15 mouse cellular contexts compared by ENCODE assay signal in genomic region chr2:105206563-105207174, GRCm38 (mm10). TPM values are rescaled to one million over a fixed set of nuclear protein-coding genes. Genes with fewer than 3 reads are reported as not detected.
DNase-seq lines count a peak whose midpoint lies in the region; ATAC-seq lines count a peak whose summit lies in the region.
"Had no signal": no experiment of that assay in that cellular context is flagged by ENCODE, and none has a peak within 500 bp of the region (broad histone marks: within the 10 kb centered on the region; RNA-seq: fewer than 3 reads in every experiment).

No protein-coding gene starts in this region.

- H3K4me3 ChIP-seq in intestine, embryonic 16.5 days (ENCODE audit: low read length): no peak overlapping the region
- H3K4me3 ChIP-seq: hindbrain, embryonic 13.5 days; limb, embryonic 12.5 days had no signal

- H3K4me1 ChIP-seq in intestine, embryonic 16.5 days (ENCODE audit: control insufficient read depth, insufficient read depth, low read length): peaks cover 7% of the 10 kb centered on the region; the same call in 1 of the 2 replicates
- H3K4me1 ChIP-seq: hindbrain, embryonic 13.5 days had no signal

- H3K9ac ChIP-seq in intestine, embryonic 16.5 days (ENCODE audit: low read depth, low read length): no peak overlapping the region
- H3K9ac ChIP-seq: hindbrain, embryonic 13.5 days; limb, embryonic 12.5 days had no signal

- H3K27ac ChIP-seq in intestine, embryonic 16.5 days (ENCODE audit: low read length): no peak overlapping the region
- H3K27ac ChIP-seq: hindbrain, embryonic 13.5 days; limb, embryonic 12.5 days had no signal

- H3K27me3 ChIP-seq in intestine, embryonic 16.5 days (replicated peaks; ENCODE audit: control insufficient read depth, insufficient read depth, low read length): no peaks in the 10 kb centered on the region
- H3K27me3 ChIP-seq: hindbrain, embryonic 13.5 days had no signal

- no peaks in the 10 kb centered on the region for H3K9me3 ChIP-seq in intestine, embryonic 16.5 days (ENCODE audit: control insufficient read depth, low read length)
- H3K9me3 ChIP-seq: hindbrain, embryonic 13.5 days; limb, embryonic 12.5 days had no signal

- peak; percentile 55; the same call in 1 of the 2 replicates for ATAC-seq in intestine, embryonic 16.5 days

- H3K36me3 ChIP-seq in intestine, embryonic 16.5 days (ENCODE audit: control insufficient read depth, insufficient read depth, low read length): no peaks in the 10 kb centered on the region
- H3K36me3 ChIP-seq: hindbrain, embryonic 13.5 days; limb, embryonic 12.5 days had no signal

- peak; percentile 30 to 47 for DNase-seq in adrenal gland, adult (ENCODE audit: inconsistent age in 2 of 2, low spot score in 1 of 2)
- no peak for DNase-seq in adrenal gland, postnatal 4 days (ENCODE audit: low spot score in 2 of 2)
- peak; percentile 22 for DNase-seq in kidney, adult 9 months
- no peak for DNase-seq in kidney, adult 11 months
- peak; percentile 50 for DNase-seq in mesoderm, embryonic 11.5 days (ENCODE audit: low read depth, low spot score)
- no peak for DNase-seq in left cerebral cortex, adult 9 months (ENCODE audit: low spot score in 2 of 2)
- DNase-seq in thymus, postnatal 36 days: no peak
- DNase-seq: cerebellum, postnatal 25 days; gastrocnemius, postnatal 36 days; thymus, postnatal 4 days had no signal

- no peak overlapping the region for H3K4me2 ChIP-seq in intestine, embryonic 16.5 days (ENCODE audit: low read depth, low read length)
- H3K4me2 ChIP-seq: hindbrain, embryonic 13.5 days; limb, embryonic 12.5 days had no signal

- 36% methylated on average over 9 of the region's 9 CpGs for WGBS in intestine, embryonic 16.5 days

RNA-seq across cellular contexts. Expression of gene Them7, which starts 17.5 kb away (rescaled TPM):
- 1 to 10 TPM; 1.3 to 1.6 TPM for total RNA-seq in adrenal gland, postnatal 4 days (2021)
- 1.4 and 1.8 TPM in 2 replicates for polyA plus RNA-seq in intestine, embryonic 16.5 days (2015; fragmentation: Nextera tagmentation; extraction: Ambion mirVana)
- total RNA-seq: gastrocnemius, postnatal 36 days; layer of hippocampus, adult 8-10 months; neutrophil, adult 5-6 weeks had no signal

Comparison
In these comparisons a context has a peak if more than half of its experiments do, and no peak if none do; other contexts are left out.
1. DNase-seq: peak in adrenal gland, adult (2 of 2), kidney, adult 9 months (single experiment) and mesoderm, embryonic 11.5 days (single experiment); none in adrenal gland, postnatal 4 days (0 of 2), kidney, adult 11 months (single experiment), left cerebral cortex, adult 9 months (0 of 2) and thymus, postnatal 36 days (0 of 2).